8 mouse cellular contexts compared by ENCODE assay signal in genomic region chr9:57072526-57072988, GRCm38 (mm10). TPM values are rescaled to one million over a fixed set of nuclear protein-coding genes. Genes with fewer than 3 reads are reported as not detected.
DNase-seq lines count a peak whose midpoint lies in the region; ATAC-seq and TF ChIP-seq lines count a peak whose summit lies in the region.

No protein-coding gene starts in this region.

- H3K4me1 ChIP-seq in heart, embryonic 10.5 days = peaks cover 28% of the 10 kb centered on the region
- peaks cover 0 to 8% of the 10 kb centered on the region in 2 experiments; a peak in 1 of 4 replicates for H3K4me1 ChIP-seq in CH12.LX (ENCODE audit: control insufficient read depth in 1 of 2, insufficient read depth in 2 of 2)
- peaks cover 32% of the 10 kb centered on the region for H3K4me1 ChIP-seq in forebrain, embryonic 15.5 days
- peaks cover 51% of the 10 kb centered on the region for H3K4me1 ChIP-seq in liver, embryonic 15.5 days (replicated peaks)

- in situ Hi-C loops in CH12.LX (cut with MboI; ENCODE audit: low pct_ligation_motif_present, low pct_unique_long_range_greater_than_20kb, low sequenced_read_pairs) = no loop called here

- H3K27ac ChIP-seq in heart, embryonic 10.5 days = peak overlapping the region; percentile 96
- H3K27ac ChIP-seq in CH12.LX (ENCODE audit: insufficient read depth, low read depth) = peak overlapping the region; percentile 96
- peak overlapping the region; percentile 97 for H3K27ac ChIP-seq in forebrain, embryonic 15.5 days (replicated peaks)
- H3K27ac ChIP-seq in liver, embryonic 15.5 days (replicated peaks) = peak overlapping the region; percentile 99

- peak overlapping the region; percentile 94 for H3K4me3 ChIP-seq in heart, embryonic 10.5 days
- peak overlapping the region; percentile 67 to 85 (median 80) for H3K4me3 ChIP-seq in CH12.LX (replicated peaks in 1 of 3; ENCODE audit: low read depth in 2 of 3, low read length in 2 of 3, poor library complexity in 1 of 3)
- H3K4me3 ChIP-seq in forebrain, embryonic 15.5 days = peak overlapping the region; percentile 82
- H3K4me3 ChIP-seq in liver, embryonic 15.5 days (replicated peaks) = peak overlapping the region; percentile 92

- no peaks in the 10 kb centered on the region for H3K27me3 ChIP-seq in heart, embryonic 10.5 days (ENCODE audit: insufficient read depth, poor library complexity, severe bottlenecking)
- H3K27me3 ChIP-seq in CH12.LX (replicated peaks) = no peaks in the 10 kb centered on the region
- no peaks in the 10 kb centered on the region for H3K27me3 ChIP-seq in forebrain, embryonic 15.5 days
- no peaks in the 10 kb centered on the region for H3K27me3 ChIP-seq in liver, embryonic 15.5 days

- H3K4me2 ChIP-seq in CH12.LX (ENCODE audit: insufficient read depth, low read depth, poor library complexity, severe bottlenecking) = peak overlapping the region; percentile 45
- H3K4me2 ChIP-seq in forebrain, embryonic 15.5 days (replicated peaks) = peak overlapping the region; percentile 91
- peak overlapping the region; percentile 96 for H3K4me2 ChIP-seq in liver, embryonic 15.5 days

- TF ChIP-seq RAD21 in CH12.LX (IDR thresholded peaks at IDR 0.05; ENCODE audit: low read depth, low read length) = no peak

- no peak for ATAC-seq in forebrain, embryonic 15.5 days (replicated peaks)
- ATAC-seq in liver, embryonic 15.5 days (ENCODE audit: insufficient read depth) = no peak
- ATAC-seq in megakaryocyte progenitor cell, adult 5-6 weeks (replicated peaks; ENCODE audit: poor library complexity) = no peak

- no peak for TF ChIP-seq CTCF in CH12.LX (conservative IDR thresholded peaks at IDR 0.05 in 1 of 2, IDR thresholded peaks at IDR 0.05 in 1 of 2; ENCODE audit: low read depth in 2 of 2, low read length in 2 of 2)

- H3K79me2 ChIP-seq in CH12.LX (replicated peaks; ENCODE audit: control insufficient read depth, extremely low read depth, insufficient read depth, poor library complexity, severe bottlenecking) = peaks cover 8% of the 10 kb centered on the region; the same call in 1 of the 2 replicates

- H3K9me3 ChIP-seq in heart, embryonic 10.5 days = no peaks in the 10 kb centered on the region
- H3K9me3 ChIP-seq in CH12.LX (replicated peaks; ENCODE audit: low read length) = no peaks in the 10 kb centered on the region
- no peaks in the 10 kb centered on the region for H3K9me3 ChIP-seq in forebrain, embryonic 15.5 days
- no peaks in the 10 kb centered on the region for H3K9me3 ChIP-seq in liver, embryonic 15.5 days (replicated peaks)

- no peaks in the 10 kb centered on the region for H3K36me3 ChIP-seq in heart, embryonic 10.5 days
- H3K36me3 ChIP-seq in CH12.LX (replicated peaks in 1 of 2; ENCODE audit: control insufficient read depth in 1 of 2, insufficient read depth in 1 of 2, low read length in 1 of 2) = peaks cover 0 to 6% of the 10 kb centered on the region in 2 experiments
- H3K36me3 ChIP-seq in forebrain, embryonic 15.5 days = no peaks in the 10 kb centered on the region
- H3K36me3 ChIP-seq in liver, embryonic 15.5 days (replicated peaks) = no peaks in the 10 kb centered on the region

- under 1% methylated on average over 40 of the region's 40 CpGs for WGBS in heart, embryonic 10.5 days
- under 1% methylated on average over 40 of the region's 40 CpGs for WGBS in forebrain, embryonic 15.5 days
- under 1% methylated on average over 40 of the region's 40 CpGs for WGBS in liver, embryonic 15.5 days (ENCODE audit: insufficient replicate concordance)

- dilution Hi-C loops in CH12.LX (cut with MboI; ENCODE audit: extremely low pct_ligation_motif_present, extremely low pct_unique_long_range_greater_than_20kb, low sequenced_read_pairs) = no loop called here

- peak overlapping the region; percentile 53 for H3K9ac ChIP-seq in CH12.LX (ENCODE audit: insufficient read depth, low read depth)
- H3K9ac ChIP-seq in forebrain, embryonic 15.5 days (replicated peaks) = peak overlapping the region; percentile 70
- peak overlapping the region; percentile 85 for H3K9ac ChIP-seq in liver, embryonic 15.5 days

- no peak for TF ChIP-seq POLR2A in CH12.LX (IDR thresholded peaks at IDR 0.05; ENCODE audit: low read depth, low read length)

- no peak for DNase-seq in heart, embryonic 10.5 days (ENCODE audit: low spot score)
- no peak for DNase-seq in heart, postnatal 4 days
- DNase-seq in CH12.LX (ENCODE audit: extremely low read depth) = no peak
- no peak for DNase-seq in retina, postnatal 1 day
- no peak for DNase-seq in left cerebral cortex, adult 9 months (ENCODE audit: low spot score in 2 of 2)

- no peak for TF ChIP-seq EP300 in CH12.LX (IDR thresholded peaks at IDR 0.05; ENCODE audit: low read length)

TF ChIP-seq in CH12.LX, 34 proteins besides CTCF, POLR2A, EP300 and RAD21:
- TF ChIP-seq NRF1 (IDR thresholded peaks at IDR 0.05; ENCODE audit: low read depth, low read length) (no peak), E2F4 (IDR thresholded peaks at IDR 0.05; ENCODE audit: insufficient replicate concordance, low read depth, low read length) (no peak), SIN3A (IDR thresholded peaks at IDR 0.05; ENCODE audit: low read length) (peak; percentile 90; the same call in 1 of the 2 replicates)
TF ChIP-seq in CH12.LX: peak in this region for 1.

RNA-seq across cellular contexts. Expression of gene Sin3a, which starts 0.7 kb away (rescaled TPM):
- polyA plus RNA-seq in heart, embryonic 10.5 days (2016; fragmentation: Nextera tagmentation; extraction: Ambion mirVana) = 36.2 and 38.1 TPM in 2 replicates
- 10 to 100 TPM; 46.2 to 46.5 TPM for total RNA-seq in heart, postnatal 4 days (2021)
- total RNA-seq in CH12.LX (2012; rRNA removed) (26.4 and 28.7 TPM in 2 replicates), CH12.LX (2014; rRNA removed) (17.7 and 23.0 TPM in 2 replicates)
- 32.1 and 32.4 TPM in 2 replicates for polyA plus RNA-seq in CH12.LX (2012; ENCODE audit: insufficient read length, low read depth)
- 27.6 and 28.0 TPM in 2 replicates for polyA plus RNA-seq in forebrain, embryonic 15.5 days (2015; fragmentation: Nextera tagmentation; extraction: Ambion mirVana)
- 13.3 and 14.1 TPM in 2 replicates for polyA plus RNA-seq in liver, embryonic 15.5 days (2015; fragmentation: Nextera tagmentation; extraction: Ambion mirVana)
- total RNA-seq in megakaryocyte progenitor cell, adult 5-6 weeks (2015) = 81.5 and 89.2 TPM in 2 replicates
- total RNA-seq in megakaryocyte progenitor cell, adult 5-6 weeks (2017) = 81.3 and 127 TPM in 2 replicates

RNA-seq across cellular contexts. Expression of gene Man2c1, which starts 57.9 kb away (rescaled TPM):
- polyA plus RNA-seq in heart, embryonic 10.5 days (2016; fragmentation: Nextera tagmentation; extraction: Ambion mirVana) = 73.7 and 78.3 TPM in 2 replicates
- total RNA-seq in heart, postnatal 4 days (2021) = 10 to 100 TPM; 58.8 to 68.4 TPM
- 57.8 and 59.2 TPM in 2 replicates for total RNA-seq in CH12.LX (2012; rRNA removed)
- total RNA-seq in CH12.LX (2014; rRNA removed) = 50.4 and 58.9 TPM in 2 replicates
- 60.3 and 74.7 TPM in 2 replicates for polyA plus RNA-seq in CH12.LX (2012; ENCODE audit: insufficient read length, low read depth)
- 72.4 and 74.3 TPM in 2 replicates for polyA plus RNA-seq in forebrain, embryonic 15.5 days (2015; fragmentation: Nextera tagmentation; extraction: Ambion mirVana)
- 16.5 and 17.0 TPM in 2 replicates for polyA plus RNA-seq in liver, embryonic 15.5 days (2015; fragmentation: Nextera tagmentation; extraction: Ambion mirVana)
- total RNA-seq in megakaryocyte progenitor cell, adult 5-6 weeks (2015) = 42.4 and 53.8 TPM in 2 replicates
- total RNA-seq in megakaryocyte progenitor cell, adult 5-6 weeks (2017) = 50.6 and 61.7 TPM in 2 replicates

Comparison
In these comparisons a context has a peak if more than half of its experiments do, and no peak if none do; other contexts are left out.
1. H3K4me2 ChIP-seq: peak in every context shown above with its lines; median percentile 96 in liver, embryonic 15.5 days; 91 in forebrain, embryonic 15.5 days; 45 in CH12.LX.